Mouse (Mus musculus): ENCODE measurements around the gene Hsf5. TPM values are rescaled to one million over a fixed set of nuclear protein-coding genes. Genes with fewer than 3 reads are reported as not detected.

Hsf5 gene
- polyA plus RNA-seq, 1 experiment from 2014 or later, result 0.49 TPM

DNA sequence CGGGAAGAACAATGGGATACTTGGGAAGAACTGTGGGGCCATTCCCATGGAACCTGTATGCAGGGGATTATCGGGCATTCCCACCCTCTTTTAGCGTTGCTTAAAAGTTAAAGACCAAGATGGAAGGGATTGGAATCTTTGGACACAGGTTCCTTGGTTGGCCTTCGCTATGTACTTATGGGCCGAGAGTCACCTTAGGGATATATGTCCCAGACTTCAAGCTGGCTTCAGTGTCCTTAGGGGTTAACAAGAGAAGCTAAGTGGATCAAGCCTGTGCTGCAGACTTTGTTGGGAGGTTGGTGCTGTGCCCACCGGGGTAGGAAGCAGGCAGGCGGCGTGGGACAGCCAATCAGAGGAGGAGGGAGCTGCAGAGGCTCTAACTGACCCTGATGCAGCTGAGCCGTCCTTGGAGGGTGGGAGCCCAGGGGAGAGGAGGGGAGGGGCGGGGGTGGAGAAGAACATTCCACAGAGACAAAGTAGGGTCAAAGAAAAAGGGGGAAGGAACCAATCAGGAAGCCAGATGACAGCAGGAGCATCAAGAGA lies 36.4 kb upstream of the Hsf5 start:
- 50% methylated on average over 10 of the region's 10 CpGs for WGBS
- no peak overlapping the region for H3K27ac ChIP-seq (replicated peaks)
- peaks cover 23% of the 10 kb centered on the region for H3K4me1 ChIP-seq
- no peaks in the 10 kb centered on the region for H3K27me3 ChIP-seq (replicated peaks)
- no peak overlapping the region for H3K4me3 ChIP-seq (replicated peaks)
- no peaks in the 10 kb centered on the region for H3K9me3 ChIP-seq (replicated peaks)
- no peak overlapping the region for H3K9ac ChIP-seq (replicated peaks)
- no peaks in the 10 kb centered on the region for H3K36me3 ChIP-seq
- ATAC-seq (ENCODE audit: low FRiP score), result no peak
- no peak overlapping the region for H3K4me2 ChIP-seq

DNA sequence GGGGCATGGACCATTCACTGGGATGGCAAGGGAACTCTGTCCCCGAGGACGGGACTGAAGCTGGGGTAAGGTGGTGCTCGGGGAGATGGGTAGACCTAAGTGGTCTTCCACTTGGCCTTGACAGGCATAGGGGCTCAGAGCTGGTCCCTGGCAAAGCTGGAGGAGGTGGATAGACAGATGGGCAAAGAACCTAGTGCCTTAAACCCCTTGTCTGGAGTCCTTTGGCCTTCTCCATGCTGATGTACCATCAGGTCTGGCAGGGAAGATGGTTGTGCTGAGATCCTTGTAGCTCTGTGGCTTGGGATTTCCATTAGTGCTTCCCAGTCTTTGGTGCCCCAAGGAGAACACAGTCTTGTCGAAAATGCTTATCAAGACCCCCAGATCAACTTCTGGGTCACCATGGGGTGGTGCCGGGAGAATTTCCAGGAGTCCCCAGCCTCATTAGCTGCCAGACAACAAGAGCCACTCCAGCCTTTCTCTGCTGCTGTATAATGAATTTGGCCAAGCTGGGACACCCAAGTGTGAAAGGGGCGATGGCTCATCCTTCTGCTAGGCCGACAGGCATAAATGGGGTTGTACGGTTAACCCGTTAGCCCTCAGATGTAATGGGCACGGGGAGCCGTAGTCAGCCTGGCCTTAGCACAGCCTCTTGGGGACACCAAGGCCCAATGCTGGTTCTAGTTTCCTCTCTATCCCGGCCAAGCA lies 35.7 kb upstream of the Hsf5 start:
- no peak overlapping the region for H3K4me3 ChIP-seq (replicated peaks)
- no peak overlapping the region for H3K4me2 ChIP-seq
- no peak overlapping the region for H3K9ac ChIP-seq (replicated peaks)
- 88% methylated on average over 12 of the region's 12 CpGs for WGBS
- peaks cover 23% of the 10 kb centered on the region for H3K4me1 ChIP-seq
- no peaks in the 10 kb centered on the region for H3K36me3 ChIP-seq
- ATAC-seq (ENCODE audit: low FRiP score), result no peak
- H3K9me3 ChIP-seq (replicated peaks), result no peaks in the 10 kb centered on the region
- H3K27ac ChIP-seq (replicated peaks), result no peak overlapping the region
- no peaks in the 10 kb centered on the region for H3K27me3 ChIP-seq (replicated peaks)

- no peaks in the 10 kb centered on the region for H3K36me3 ChIP-seq
- H3K9ac ChIP-seq (replicated peaks), result no peak overlapping the region
- no peak overlapping the region for H3K4me2 ChIP-seq
- ATAC-seq (ENCODE audit: low FRiP score), result no peak
- no peaks in the 10 kb centered on the region for H3K9me3 ChIP-seq (replicated peaks)
- H3K4me1 ChIP-seq, result peaks cover 22% of the 10 kb centered on the region
- no peaks in the 10 kb centered on the region for H3K27me3 ChIP-seq (replicated peaks)
- whole genome bisulfite sequencing, result 85% methylated on average over 8 of the region's 8 CpGs
- H3K27ac ChIP-seq (replicated peaks), result no peak overlapping the region
- no peak overlapping the region for H3K4me3 ChIP-seq (replicated peaks)
These were observed 34.8 kb upstream of the Hsf5 start for GRCm38 (mm10) chr11:87581933-87582710.

DNA sequence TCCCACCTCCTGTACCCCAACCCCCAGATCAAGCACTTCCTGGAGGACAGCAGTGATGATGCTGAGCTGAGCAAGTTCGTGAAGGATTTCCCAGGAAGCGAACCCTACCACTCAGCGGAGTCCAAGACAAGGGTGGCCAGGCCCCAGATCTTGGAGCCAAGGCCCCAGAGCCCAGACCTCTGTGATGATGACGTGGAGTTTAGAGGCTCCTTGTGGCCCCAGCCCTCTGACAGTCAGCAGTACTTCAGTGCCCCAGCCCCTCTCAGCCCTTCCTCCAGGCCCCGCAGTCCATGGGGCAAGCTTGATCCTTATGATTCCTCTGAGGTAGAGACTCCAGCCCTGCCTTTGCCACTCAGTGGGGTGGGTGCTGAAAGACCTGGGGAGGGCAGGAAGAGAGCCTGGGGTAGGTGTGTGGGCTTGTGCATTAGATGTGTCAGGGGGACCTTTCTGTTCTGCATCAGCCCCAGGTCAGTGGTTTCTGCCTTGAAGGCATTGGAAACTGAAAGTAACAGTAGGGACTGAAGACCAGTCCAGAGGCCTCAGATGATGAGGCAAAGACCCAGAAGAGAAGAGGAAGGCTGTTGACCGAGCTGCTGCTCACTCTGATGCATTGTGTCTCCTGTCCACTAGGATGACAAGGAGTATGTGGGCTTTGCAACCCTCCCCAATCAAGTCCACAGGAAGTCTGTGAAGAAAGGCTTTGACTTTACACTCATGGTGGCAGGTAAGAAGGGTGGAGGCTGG lies 33.5 kb upstream of the Hsf5 start:
- Histone ChIP-seq H3K9me3 (replicated peaks) (no peaks in the 10 kb centered on the region), H3K27me3 (replicated peaks) (no peaks in the 10 kb centered on the region), H3K9ac (replicated peaks) (no peak overlapping the region), H3K4me1 (peaks cover 9% of the 10 kb centered on the region), H3K4me3 (replicated peaks) (no peak overlapping the region), H3K27ac (replicated peaks) (no peak overlapping the region), H3K36me3 (no peaks in the 10 kb centered on the region), H3K4me2 (no peak overlapping the region)
- 85% methylated on average over 6 of the region's 6 CpGs for WGBS
- no peak for ATAC-seq (ENCODE audit: low FRiP score)

- Histone ChIP-seq H3K4me1 (peaks cover 11% of the 10 kb centered on the region), H3K27me3 (replicated peaks) (no peaks in the 10 kb centered on the region), H3K9me3 (replicated peaks) (no peaks in the 10 kb centered on the region), H3K9ac (replicated peaks) (no peak overlapping the region), H3K27ac (replicated peaks) (no peak overlapping the region), H3K4me2 (no peak overlapping the region), H3K36me3 (no peaks in the 10 kb centered on the region), H3K4me3 (replicated peaks) (no peak overlapping the region)
- no peak for ATAC-seq (ENCODE audit: low FRiP score)
- 82% methylated on average over 10 of the region's 10 CpGs for WGBS
These were observed 32.1 kb upstream of the Hsf5 start for GRCm38 (mm10) chr11:87584711-87585505.

GRCm38 (mm10) chr11:87587211-87587874 lies 29.6 kb upstream of the Hsf5 start:
- 91% methylated on average over 5 of the region's 5 CpGs for WGBS
- ATAC-seq (ENCODE audit: low FRiP score), result no peak
- Histone ChIP-seq H3K9me3 (replicated peaks) (no peaks in the 10 kb centered on the region), H3K27ac (replicated peaks) (no peak overlapping the region), H3K4me3 (replicated peaks) (no peak overlapping the region), H3K4me1 (peaks cover 23% of the 10 kb centered on the region), H3K36me3 (no peaks in the 10 kb centered on the region), H3K4me2 (no peak overlapping the region), H3K9ac (replicated peaks) (no peak overlapping the region), H3K27me3 (replicated peaks) (no peaks in the 10 kb centered on the region)

- Histone ChIP-seq H3K4me2 (peak overlapping the region; percentile 82; the same call in 1 of the 2 replicates), H3K27ac (replicated peaks) (no peak overlapping the region), H3K9ac (replicated peaks) (0 out of 2 replicates have a peak overlapping the region, but pooled peaks have one; percentile 2), H3K4me3 (replicated peaks) (no peak overlapping the region), H3K36me3 (peaks cover 7% of the 10 kb centered on the region; the same call in 1 of the 2 replicates), H3K4me1 (peaks cover 46% of the 10 kb centered on the region), H3K9me3 (replicated peaks) (no peaks in the 10 kb centered on the region), H3K27me3 (replicated peaks) (no peaks in the 10 kb centered on the region)
- WGBS, result 94% methylated on average over 8 of the region's 8 CpGs
- no peak for ATAC-seq (ENCODE audit: low FRiP score)
These were observed 27.4 kb upstream of the Hsf5 start for GRCm38 (mm10) chr11:87589605-87590004.

DNA sequence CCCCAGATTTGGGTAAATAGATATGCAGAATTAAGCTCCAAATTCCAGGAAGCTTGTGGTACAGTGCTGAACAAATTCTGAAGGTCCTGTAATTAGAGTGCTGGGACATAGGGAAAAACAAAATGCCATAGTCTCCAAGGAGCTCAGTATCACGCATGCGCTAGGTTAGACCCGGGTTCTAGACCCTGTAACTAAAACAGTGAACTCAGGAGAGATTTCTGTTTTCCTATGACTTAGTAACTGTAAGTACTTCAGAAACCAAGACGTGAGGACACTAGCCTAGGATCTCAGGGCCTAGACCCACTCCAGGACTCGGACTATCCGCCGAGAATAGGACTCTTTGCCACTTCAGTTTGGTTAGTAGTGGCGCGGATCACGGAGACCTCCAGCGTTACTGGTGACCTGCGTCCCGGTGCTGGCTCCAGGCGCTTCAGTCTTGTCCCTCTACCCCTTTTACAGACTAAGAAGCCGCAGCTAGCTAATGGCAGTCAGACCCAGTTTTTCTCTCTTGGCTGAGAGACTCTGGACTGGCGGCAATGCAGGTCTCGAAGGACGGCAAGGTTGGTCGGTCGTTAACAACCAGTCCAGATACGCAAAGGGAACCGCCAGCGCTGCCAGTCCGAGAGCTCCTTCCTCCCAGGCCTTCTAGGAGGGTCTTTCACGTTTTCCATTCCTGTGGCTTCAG lies 26.0 kb upstream of the Hsf5 start:
- peak overlapping the region; percentile 74 for H3K9ac ChIP-seq (replicated peaks)
- H3K27me3 ChIP-seq (replicated peaks), result no peaks in the 10 kb centered on the region
- H3K27ac ChIP-seq (replicated peaks), result peak overlapping the region; percentile 95
- H3K36me3 ChIP-seq, result peaks cover 7% of the 10 kb centered on the region; the same call in 1 of the 2 replicates
- H3K4me1 ChIP-seq, result peaks cover 56% of the 10 kb centered on the region
- peak overlapping the region; percentile 82 for H3K4me2 ChIP-seq
- peak overlapping the region; percentile 78 for H3K4me3 ChIP-seq (replicated peaks)
- no peak for ATAC-seq (ENCODE audit: low FRiP score)
- 2% methylated on average over 25 of the region's 25 CpGs for WGBS
- H3K9me3 ChIP-seq (replicated peaks), result no peaks in the 10 kb centered on the region

DNA sequence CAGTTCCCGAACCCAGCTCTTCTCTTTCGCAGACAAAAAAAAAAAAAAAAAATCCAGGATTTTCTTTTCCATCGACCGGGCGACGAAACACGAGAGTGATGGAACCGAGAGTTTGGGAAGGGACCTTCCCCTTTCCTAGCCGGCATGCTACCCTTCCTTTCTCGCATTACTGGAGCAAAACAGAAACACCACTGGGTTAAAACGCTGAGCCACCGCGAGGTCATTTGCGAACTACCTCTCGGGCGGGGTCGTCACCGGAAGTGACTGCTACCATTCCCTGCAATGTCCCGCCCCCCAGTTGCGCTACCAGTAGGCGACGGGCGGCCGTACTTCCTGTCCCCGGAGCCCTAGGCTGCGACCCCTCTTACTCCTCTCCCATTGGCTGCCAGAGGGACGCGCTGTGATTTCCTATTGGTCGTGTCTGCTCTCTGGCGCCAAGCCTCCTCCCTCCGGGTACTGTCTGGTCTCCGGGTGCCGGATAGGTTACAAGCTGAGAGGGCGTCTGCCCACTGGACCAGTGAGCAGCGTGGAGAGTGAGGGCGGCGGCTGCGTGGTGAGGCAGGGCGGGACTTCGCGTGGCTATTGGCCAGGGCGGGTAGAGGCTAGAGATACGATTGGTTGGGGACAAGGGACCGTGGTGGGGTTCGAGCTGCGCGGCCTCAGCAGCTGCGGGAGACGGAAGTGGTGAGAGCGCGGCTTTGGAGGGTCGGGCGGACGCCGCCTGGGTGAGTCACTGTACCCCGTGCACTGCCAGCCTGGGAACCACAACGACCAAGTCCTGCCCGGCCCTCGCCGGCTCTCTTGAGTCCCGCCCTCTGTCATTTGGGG lies 25.2 kb upstream of the Hsf5 start, which contains the start of gene Mtmr4:
TSS of gene Mtmr4 (plus strand) at position 637 of the 828 bp plus-strand sequence.
- Histone ChIP-seq H3K4me1 (peaks cover 64% of the 10 kb centered on the region), H3K9ac (replicated peaks) (peak within 1 kb of the TSS; percentile 85), H3K27me3 (replicated peaks) (no peaks in the 10 kb centered on the region), H3K4me2 (peak within 1 kb of the TSS; percentile 94), H3K9me3 (replicated peaks) (no peaks in the 10 kb centered on the region), H3K36me3 (peaks cover 7% of the 10 kb centered on the region; the same call in 1 of the 2 replicates), H3K4me3 (replicated peaks) (peak within 1 kb of the TSS; percentile 78), H3K27ac (replicated peaks) (peak within 1 kb of the TSS; percentile 95)
- WGBS, result under 1% methylated on average over 61 of the region's 61 CpGs
- ATAC-seq (ENCODE audit: low FRiP score), result peak; percentile 96
